Mouse (Mus musculus) heart, embryonic 14.5 days (tissue): ENCODE measurements around the gene Vmn1r188. TPM values are rescaled to one million over a fixed set of nuclear protein-coding genes. Genes with fewer than 3 reads are reported as not detected.

Source experiments
- microRNA-seq: library from miRNA; unstranded; fragments of <30 nt; microRNA quantifications from one replicate; pipeline ENCODE4, GENCODE M21; 2016
- polyA plus RNA-seq: library from polyadenylated mRNA; unstranded; fragments of >200 nt; fragmentation: Nextera tagmentation; extraction: Ambion mirVana; gene quantifications from 2 replicates; pipeline ENCODE4 v1.2.1, GENCODE M21; 2014

Vmn1r188 gene
- polyA plus RNA-seq, 1 experiment from 2014 or later: not detected

Small RNA genes within 50 kb of the gene (microRNA-seq; reads per million reads assigned to microRNA genes)
- not detected for gene Gm26300
- not detected for gene Gm44390
- gene Gm44486: not detected

Other genes with a start within 250 kb of the Vmn1r188 start
- 6.0 and 7.1 TPM in 2 replicates for gene Zfp184, start 139.3 kb upstream of the Vmn1r188 start, polyA plus RNA-seq
- gene Pom121l2, start 103.2 kb upstream of the Vmn1r188 start, polyA plus RNA-seq: not detected in 2 replicates
- gene Prss16, start 74.7 kb upstream of the Vmn1r188 start, polyA plus RNA-seq: 0.88 TPM in 1 of 2 replicates, not detected in the other
- 2.9 and 6.8 TPM in 2 replicates for gene Hist1h2ah, start 48.9 kb upstream of the Vmn1r188 start, polyA plus RNA-seq
- gene Hist1h2bk, start 48.6 kb upstream of the Vmn1r188 start, polyA plus RNA-seq: 1.9 and 2.3 TPM in 2 replicates
- 8.1 and 9.3 TPM in 2 replicates for gene Hist1h4i, start 43.1 kb upstream of the Vmn1r188 start, polyA plus RNA-seq
- gene Hist1h2ag, start 41.5 kb upstream of the Vmn1r188 start, polyA plus RNA-seq: 9.7 and 11.2 TPM in 2 replicates
- gene Hist1h2bj, start 41.2 kb upstream of the Vmn1r188 start, polyA plus RNA-seq: 2.5 and 2.6 TPM in 2 replicates
- gene Vmn1r189, start 21.4 kb downstream of the Vmn1r188 start, polyA plus RNA-seq: not detected in 2 replicates
- gene Vmn1r191, start 99.5 kb downstream of the Vmn1r188 start, polyA plus RNA-seq: not detected in 2 replicates
- gene Vmn1r192, start 106.7 kb downstream of the Vmn1r188 start, polyA plus RNA-seq: not detected in 2 replicates
- not detected in 2 replicates for gene Vmn1r193, start 138.7 kb downstream of the Vmn1r188 start, polyA plus RNA-seq
- not detected in 2 replicates for gene Vmn1r194, start 159.8 kb downstream of the Vmn1r188 start, polyA plus RNA-seq
- gene Vmn1r195, start 186.1 kb downstream of the Vmn1r188 start, polyA plus RNA-seq: not detected in 2 replicates
- not detected in 2 replicates for gene Vmn1r196, start 205.5 kb downstream of the Vmn1r188 start, polyA plus RNA-seq
- gene Vmn1r197, start 240.1 kb downstream of the Vmn1r188 start, polyA plus RNA-seq: not detected in 2 replicates